ENCODE assay signal across 19 mouse cellular contexts in the genomic region with DNA sequence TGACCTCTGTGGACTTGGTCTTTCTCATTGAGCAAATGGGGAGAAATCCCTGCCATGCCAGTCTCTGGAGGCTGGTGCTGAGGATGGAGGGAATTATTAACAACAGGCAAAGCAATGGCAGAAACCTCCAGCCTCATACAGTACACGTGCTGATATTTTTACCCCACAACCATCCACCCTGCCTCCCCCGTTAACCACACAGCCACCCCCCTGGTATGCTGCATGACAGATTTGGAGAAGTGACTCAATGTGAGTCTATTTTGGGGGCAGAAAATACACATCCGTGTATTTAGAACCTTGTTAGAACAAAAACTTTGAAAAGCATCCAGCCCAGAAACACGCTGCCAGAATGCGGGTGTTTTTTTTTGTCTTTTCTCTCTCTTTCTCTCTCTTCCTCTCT.
A peak's percentile ranks its signal among the peaks of the same experiment; 100 is the strongest.
DNase-seq lines count a peak whose midpoint lies in the region; ATAC-seq lines count a peak whose summit lies in the region.
"Had no signal": no experiment of that assay in that cellular context is flagged by ENCODE, and none has a peak within 500 bp of the region (broad histone marks: within the 10 kb centered on the region; RNA-seq: fewer than 3 reads in every experiment).

No protein-coding gene starts in this region.

- WGBS in midbrain, embryonic 14.5 days, result 91% methylated on average over 5 of the region's 5 CpGs

- peak; percentile 45 for DNase-seq in right cerebral cortex, adult 18-20 months
- no peak for DNase-seq in right cerebral cortex, postnatal 4 days
- DNase-seq in layer of hippocampus, adult 9-10 months (ENCODE audit: low spot score), result peak; percentile 8
- no peak for DNase-seq in spleen, adult 18-20 months
- DNase-seq in midbrain, embryonic 14.5 days, result no peak
- no peak for DNase-seq in thymus, postnatal 14 days
- no peak for DNase-seq in gastrocnemius, postnatal 36 days
- DNase-seq: gastrocnemius, postnatal 10 days; heart, adult 2 months had no signal

- H3K4me1 ChIP-seq in midbrain, embryonic 14.5 days (ENCODE audit: control insufficient read depth, insufficient read depth, low read length), result no peaks in the 10 kb centered on the region
- H3K4me1 ChIP-seq: embryonic facial prominence, embryonic 10.5 days; forebrain, embryonic 13.5 days; hindbrain, embryonic 12.5 days; kidney, embryonic 15.5 days; limb, embryonic 13.5 days; neural tube, embryonic 13.5 days had no signal

- peak; percentile 29; the same call in 1 of the 2 replicates for ATAC-seq in megakaryocyte progenitor cell, adult 5-6 weeks (replicated peaks; ENCODE audit: poor library complexity)
- no peak for ATAC-seq in midbrain, embryonic 14.5 days (ENCODE audit: low FRiP score, low TSS enrichment)
- ATAC-seq: forebrain, embryonic 13.5 days; lung, postnatal 0 days had no signal

- H3K27me3 ChIP-seq in midbrain, embryonic 14.5 days (ENCODE audit: control insufficient read depth, insufficient read depth, low read length), result no peaks in the 10 kb centered on the region
- H3K27me3 ChIP-seq: forebrain, embryonic 13.5 days; hindbrain, embryonic 12.5 days; kidney, embryonic 15.5 days; limb, embryonic 13.5 days; neural tube, embryonic 13.5 days had no signal

- no peaks in the 10 kb centered on the region for H3K36me3 ChIP-seq in midbrain, embryonic 14.5 days (ENCODE audit: control insufficient read depth, insufficient read depth, low read length)
- H3K36me3 ChIP-seq: embryonic facial prominence, embryonic 10.5 days; G1E; hindbrain, embryonic 12.5 days; kidney, embryonic 15.5 days; limb, embryonic 13.5 days; neural tube, embryonic 13.5 days had no signal

- no peak overlapping the region for H3K27ac ChIP-seq in midbrain, embryonic 14.5 days (replicated peaks; ENCODE audit: low read depth, low read length)
- H3K27ac ChIP-seq: embryonic facial prominence, embryonic 10.5 days; forebrain, embryonic 13.5 days; heart, adult 2 months; hindbrain, embryonic 12.5 days; kidney, embryonic 15.5 days; limb, embryonic 13.5 days; liver, embryonic 14.5 days; neural tube, embryonic 13.5 days had no signal

- H3K9me3 ChIP-seq in midbrain, embryonic 14.5 days (ENCODE audit: control insufficient read depth, low read length), result no peaks in the 10 kb centered on the region
- H3K9me3 ChIP-seq: embryonic facial prominence, embryonic 10.5 days; forebrain, embryonic 13.5 days; hindbrain, embryonic 12.5 days; kidney, embryonic 15.5 days; limb, embryonic 13.5 days; neural tube, embryonic 13.5 days had no signal

- intact Hi-C loops in gastrocnemius, postnatal 36 days (cut with DNase I), result no loop called here

- no peak overlapping the region for H3K4me2 ChIP-seq in midbrain, embryonic 14.5 days (ENCODE audit: low read length)
- H3K4me2 ChIP-seq: forebrain, embryonic 13.5 days; hindbrain, embryonic 12.5 days; kidney, embryonic 15.5 days; limb, embryonic 13.5 days; neural tube, embryonic 13.5 days had no signal

- H3K9ac ChIP-seq in midbrain, embryonic 14.5 days (replicated peaks; ENCODE audit: low read length), result no peak overlapping the region
- H3K9ac ChIP-seq: forebrain, embryonic 13.5 days; hindbrain, embryonic 12.5 days; kidney, embryonic 15.5 days; limb, embryonic 13.5 days; liver, embryonic 14.5 days; neural tube, embryonic 13.5 days had no signal

- H3K4me3 ChIP-seq in midbrain, embryonic 14.5 days (replicated peaks; ENCODE audit: low read depth, low read length), result no peak overlapping the region
- H3K4me3 ChIP-seq: embryonic facial prominence, embryonic 10.5 days; forebrain, embryonic 13.5 days; heart, adult 2 months; hindbrain, embryonic 12.5 days; kidney, embryonic 15.5 days; limb, embryonic 13.5 days; neural tube, embryonic 13.5 days had no signal

Comparison
In these comparisons a context has a peak if more than half of its experiments do, and no peak if none do; other contexts are left out.
1. DNase-seq: peak in right cerebral cortex, adult 18-20 months (single experiment) and layer of hippocampus, adult 9-10 months (single experiment); none in right cerebral cortex, postnatal 4 days (single experiment), spleen, adult 18-20 months (0 of 2), midbrain, embryonic 14.5 days (single experiment), thymus, postnatal 14 days (single experiment) and gastrocnemius, postnatal 36 days (0 of 2).